In the genomic region with DNA sequence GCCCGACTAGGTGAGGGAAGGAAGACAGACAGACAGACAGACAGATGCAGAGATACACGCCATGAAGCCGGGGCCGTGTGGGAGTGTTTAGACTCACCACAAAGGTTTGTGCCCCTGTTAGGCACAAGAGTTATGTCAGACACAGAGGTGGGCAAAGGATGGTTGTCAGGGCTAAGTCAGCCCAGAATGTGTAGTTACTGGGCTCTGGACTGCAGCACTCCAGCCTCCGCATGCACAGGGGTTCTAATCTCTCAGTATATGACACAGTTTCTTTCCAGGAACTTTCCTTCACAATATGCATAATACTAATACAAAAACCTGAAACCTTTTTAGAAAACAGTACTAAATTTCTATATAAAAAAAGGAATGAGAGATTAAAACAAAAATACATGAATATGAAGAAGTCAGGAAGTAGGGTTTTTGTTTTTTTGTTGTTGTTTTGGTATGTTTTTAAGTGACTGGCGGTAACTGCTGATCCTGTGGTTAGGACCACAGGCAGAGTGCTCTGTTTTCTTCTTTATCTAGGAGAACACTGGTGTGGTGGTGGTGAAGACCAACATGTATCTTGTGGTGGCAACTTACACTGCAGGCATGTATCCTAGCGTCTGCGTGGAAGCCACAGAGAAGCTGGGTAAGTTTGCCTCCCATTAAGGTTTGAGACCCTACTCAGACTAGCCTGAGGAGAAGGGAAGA, we compare ENCODE assay signal across 24 mouse cellular contexts. TPM values are rescaled to one million over a fixed set of nuclear protein-coding genes. Genes with fewer than 3 reads are reported as not detected.
A peak's percentile ranks its signal among the peaks of the same experiment; 100 is the strongest.
DNase-seq lines count a peak whose midpoint lies in the region; ATAC-seq and TF ChIP-seq lines count a peak whose summit lies in the region.
"Had no signal": no experiment of that assay in that cellular context is flagged by ENCODE, and none has a peak within 500 bp of the region (broad histone marks: within the 10 kb centered on the region; RNA-seq: fewer than 3 reads in every experiment).

No protein-coding gene starts in this region.

- no peak for TF ChIP-seq CTCF in thymus, adult 2 months (IDR thresholded peaks at IDR 0.05; ENCODE audit: borderline replicate concordance, control insufficient read depth, extremely low read depth, insufficient read depth, low read length, poor library complexity)

- H3K9me3 ChIP-seq in liver, embryonic 15.5 days (replicated peaks): no peaks in the 10 kb centered on the region
- H3K9me3 ChIP-seq in forebrain, embryonic 16.5 days (ENCODE audit: control insufficient read depth, low read length): no peaks in the 10 kb centered on the region
- H3K9me3 ChIP-seq: forebrain, embryonic 12.5 days; heart, embryonic 13.5 days; kidney, embryonic 15.5 days; limb, embryonic 13.5 days; midbrain, embryonic 13.5 days had no signal

- H3K4me2 ChIP-seq in liver, embryonic 15.5 days: peak overlapping the region; percentile 35
- no peak overlapping the region for H3K4me2 ChIP-seq in forebrain, embryonic 16.5 days (ENCODE audit: low read length)
- H3K4me2 ChIP-seq: forebrain, embryonic 12.5 days; heart, embryonic 13.5 days; kidney, embryonic 15.5 days; limb, embryonic 13.5 days; midbrain, embryonic 13.5 days had no signal

- WGBS in thymus, adult 2 months: 61% methylated on average over 8 of the region's 8 CpGs
- WGBS in liver, embryonic 15.5 days (ENCODE audit: insufficient replicate concordance): 19% methylated on average over 8 of the region's 8 CpGs
- 93% methylated on average over 8 of the region's 8 CpGs for WGBS in forebrain, embryonic 16.5 days

- H3K36me3 ChIP-seq in thymus, adult 2 months (ENCODE audit: control insufficient read depth, insufficient read depth, low read length): no peaks in the 10 kb centered on the region
- no peaks in the 10 kb centered on the region for H3K36me3 ChIP-seq in liver, embryonic 15.5 days (replicated peaks)
- H3K36me3 ChIP-seq in forebrain, embryonic 16.5 days (ENCODE audit: control insufficient read depth, insufficient read depth): no peaks in the 10 kb centered on the region
- H3K36me3 ChIP-seq: forebrain, embryonic 12.5 days; heart, embryonic 13.5 days; kidney, embryonic 15.5 days; limb, embryonic 13.5 days; midbrain, embryonic 13.5 days had no signal

- DNase-seq in thymus, postnatal 0 days (ENCODE audit: low spot score): peak; percentile 17
- DNase-seq in thymus, adult 2 months: no peak
- DNase-seq in lung, adult 18-20 months: no peak
- DNase-seq in frontal cortex, postnatal 25 days (ENCODE audit: low spot score in 2 of 2): no peak
- DNase-seq: adrenal gland, postnatal 14 days; cerebellum, adult 9-10 months; heart, adult 2 months; heart, postnatal 14 days; kidney, postnatal 36 days had no signal

- H3K27ac ChIP-seq in thymus, adult 2 months (ENCODE audit: control insufficient read depth, insufficient read depth, low read length): no peak overlapping the region
- H3K27ac ChIP-seq in liver, embryonic 15.5 days (replicated peaks): no peak overlapping the region
- no peak overlapping the region for H3K27ac ChIP-seq in forebrain, embryonic 16.5 days (ENCODE audit: low read length)
- H3K27ac ChIP-seq: forebrain, embryonic 12.5 days; heart, adult 2 months; heart, embryonic 13.5 days; hindbrain, postnatal 0 days; kidney, embryonic 15.5 days; limb, embryonic 13.5 days; macrophage; midbrain, embryonic 13.5 days had no signal

- no peaks in the 10 kb centered on the region for H3K27me3 ChIP-seq in thymus, adult 2 months (ENCODE audit: control insufficient read depth, insufficient read depth, low read length)
- no peaks in the 10 kb centered on the region for H3K27me3 ChIP-seq in liver, embryonic 15.5 days
- H3K27me3 ChIP-seq in forebrain, embryonic 16.5 days (replicated peaks; ENCODE audit: control insufficient read depth, insufficient read depth, low read length): no peaks in the 10 kb centered on the region
- H3K27me3 ChIP-seq: forebrain, embryonic 12.5 days; heart, embryonic 13.5 days; kidney, embryonic 15.5 days; limb, embryonic 13.5 days; midbrain, embryonic 13.5 days had no signal

- TF ChIP-seq POLR2A in thymus, adult 2 months (IDR thresholded peaks at IDR 0.05; ENCODE audit: control insufficient read depth, extremely low read depth, insufficient read depth, low read length, poor library complexity): no peak

- no peak overlapping the region for H3K4me3 ChIP-seq in thymus, adult 2 months (ENCODE audit: control insufficient read depth, insufficient read depth, low read length)
- no peak overlapping the region for H3K4me3 ChIP-seq in liver, embryonic 15.5 days (replicated peaks)
- no peak overlapping the region for H3K4me3 ChIP-seq in forebrain, embryonic 16.5 days (replicated peaks; ENCODE audit: low read length)
- H3K4me3 ChIP-seq: forebrain, embryonic 12.5 days; heart, adult 2 months; heart, embryonic 13.5 days; kidney, embryonic 15.5 days; limb, embryonic 13.5 days; midbrain, embryonic 13.5 days had no signal

- 0 out of 2 replicates have a peak, but pooled peaks have one; percentile 35 for ATAC-seq in erythroid progenitor cell, adult 5-6 weeks (replicated peaks; ENCODE audit: low FRiP score, poor library complexity, severe bottlenecking)
- peak; percentile 84 for ATAC-seq in liver, embryonic 15.5 days (ENCODE audit: insufficient read depth)
- no peak for ATAC-seq in forebrain, embryonic 16.5 days
- ATAC-seq: activated CD4-positive, CD25-positive, alpha-beta regulatory T cell, adult 4 months; hindbrain, postnatal 0 days; intestine, postnatal 0 days; midbrain, embryonic 13.5 days had no signal

- no peak overlapping the region for H3K9ac ChIP-seq in liver, embryonic 15.5 days
- H3K9ac ChIP-seq in forebrain, embryonic 16.5 days (replicated peaks; ENCODE audit: low read depth, low read length): no peak overlapping the region
- H3K9ac ChIP-seq: forebrain, embryonic 12.5 days; heart, embryonic 13.5 days; kidney, embryonic 15.5 days; limb, embryonic 13.5 days; midbrain, embryonic 13.5 days had no signal

- peaks cover 8% of the 10 kb centered on the region for H3K4me1 ChIP-seq in thymus, adult 2 months (replicated peaks; ENCODE audit: control insufficient read depth, insufficient read depth, low read length)
- H3K4me1 ChIP-seq in liver, embryonic 15.5 days (replicated peaks): peaks cover 12% of the 10 kb centered on the region
- no peaks in the 10 kb centered on the region for H3K4me1 ChIP-seq in forebrain, embryonic 16.5 days (replicated peaks; ENCODE audit: control insufficient read depth, insufficient read depth, low read length)
- H3K4me1 ChIP-seq: forebrain, embryonic 12.5 days; heart, embryonic 13.5 days; kidney, embryonic 15.5 days; limb, embryonic 13.5 days; midbrain, embryonic 13.5 days had no signal

RNA-seq across cellular contexts. Expression of a gene that starts 6.0 kb away (rescaled TPM):
- 2.4 and 3.6 TPM in 2 replicates for polyA plus RNA-seq in thymus, postnatal 0 days (2015; fragmentation: Nextera tagmentation; extraction: Ambion mirVana)
- 0.71 and 0.99 TPM in 2 replicates for polyA plus RNA-seq in thymus, adult 2 months (2012; rRNA removed)
- not detected in 2 replicates for total RNA-seq in erythroid progenitor cell, adult 5-6 weeks (2015; ENCODE audit: low replicate concordance)
- 0.90 TPM in 1 of 2 replicates, not detected in the other for total RNA-seq in erythroid progenitor cell, adult 5-6 weeks (2017; ENCODE audit: low replicate concordance)
- 0.53 and 0.55 TPM in 2 replicates for polyA plus RNA-seq in liver, embryonic 15.5 days (2015; fragmentation: Nextera tagmentation; extraction: Ambion mirVana)
- 5.1 and 6.7 TPM in 2 replicates for polyA plus RNA-seq in forebrain, embryonic 16.5 days (2015; fragmentation: Nextera tagmentation; extraction: Ambion mirVana)
- polyA plus RNA-seq: activated CD4-positive, CD25-positive, alpha-beta regulatory T cell, adult 4 months; small intestine, adult 2 months had no signal

RNA-seq across cellular contexts. Expression of a gene that starts 6.2 kb away (rescaled TPM):
- 2.0 and 2.2 TPM in 2 replicates for polyA plus RNA-seq in thymus, postnatal 0 days (2015; fragmentation: Nextera tagmentation; extraction: Ambion mirVana)
- 0.32 and 0.80 TPM in 2 replicates for polyA plus RNA-seq in thymus, adult 2 months (2012; rRNA removed)
- total RNA-seq in erythroid progenitor cell, adult 5-6 weeks (2015; ENCODE audit: low replicate concordance): not detected in 2 replicates
- total RNA-seq in erythroid progenitor cell, adult 5-6 weeks (2017; ENCODE audit: low replicate concordance): not detected in 2 replicates
- polyA plus RNA-seq in liver, embryonic 15.5 days (2015; fragmentation: Nextera tagmentation; extraction: Ambion mirVana): 0.46 and 0.50 TPM in 2 replicates
- polyA plus RNA-seq in forebrain, embryonic 16.5 days (2015; fragmentation: Nextera tagmentation; extraction: Ambion mirVana): 11.3 and 12.5 TPM in 2 replicates
- total RNA-seq: monocyte, adult 5-6 weeks; neutrophil, adult 5-6 weeks had no signal
- polyA plus RNA-seq: activated CD4-positive, CD25-positive, alpha-beta regulatory T cell, adult 4 months; macrophage; small intestine, adult 2 months had no signal

RNA-seq across cellular contexts. Expression of a gene that starts 36.8 kb away (rescaled TPM):
- 0.12 and 0.20 TPM in 2 replicates for polyA plus RNA-seq in thymus, postnatal 0 days (2015; fragmentation: Nextera tagmentation; extraction: Ambion mirVana)
- polyA plus RNA-seq in thymus, adult 2 months (2012; rRNA removed): 0.18 and 0.32 TPM in 2 replicates
- not detected in 2 replicates for total RNA-seq in erythroid progenitor cell, adult 5-6 weeks (2015; ENCODE audit: low replicate concordance)
- not detected in 2 replicates for total RNA-seq in erythroid progenitor cell, adult 5-6 weeks (2017; ENCODE audit: low replicate concordance)
- 0.08 TPM in 1 of 2 replicates, not detected in the other for polyA plus RNA-seq in liver, embryonic 15.5 days (2015; fragmentation: Nextera tagmentation; extraction: Ambion mirVana)
- polyA plus RNA-seq in forebrain, embryonic 16.5 days (2015; fragmentation: Nextera tagmentation; extraction: Ambion mirVana): 0.73 and 1.0 TPM in 2 replicates
- total RNA-seq: heart, adult 2 months; monocyte, adult 5-6 weeks had no signal
- polyA plus RNA-seq: activated CD4-positive, CD25-positive, alpha-beta regulatory T cell, adult 4 months; intestine, postnatal 0 days; macrophage; small intestine, adult 2 months had no signal

RNA-seq across cellular contexts. Expression of a gene that starts 42.3 kb away (rescaled TPM):
- polyA plus RNA-seq in thymus, postnatal 0 days (2015; fragmentation: Nextera tagmentation; extraction: Ambion mirVana): 572 and 588 TPM in 2 replicates
- 134 and 153 TPM in 2 replicates for polyA plus RNA-seq in thymus, adult 2 months (2012; rRNA removed)
- total RNA-seq in erythroid progenitor cell, adult 5-6 weeks (2015; ENCODE audit: low replicate concordance): 82.2 and 163 TPM in 2 replicates
- total RNA-seq in erythroid progenitor cell, adult 5-6 weeks (2017; ENCODE audit: low replicate concordance): 50.3 and 108 TPM in 2 replicates
- 72.0 and 89.1 TPM in 2 replicates for polyA plus RNA-seq in liver, embryonic 15.5 days (2015; fragmentation: Nextera tagmentation; extraction: Ambion mirVana)
- polyA plus RNA-seq in forebrain, embryonic 16.5 days (2015; fragmentation: Nextera tagmentation; extraction: Ambion mirVana): 233 and 243 TPM in 2 replicates
